Mouse (Mus musculus) left cerebral cortex, postnatal 4 days (tissue): ENCODE measurements around the gene Chd6. TPM values are rescaled to one million over a fixed set of nuclear protein-coding genes. Genes with fewer than 3 reads are reported as not detected.
A peak's percentile ranks its signal among the peaks of the same experiment; 100 is the strongest.

Experiments
- DNase-seq: peaks from one replicate; pipeline ENCODE4 v3.0.0-alpha.2; 2022
- intact Hi-C: fragments of 180-260 bp; cut with DNase I; formaldehyde crosslinking; loops from one replicate; pipeline ENCODE4 v1.15.1; 2025
- total RNA-seq, 2 experiments: library from RNA; stranded (reverse); gene quantifications; 2 replicates each; pipeline ENCODE4 v1.2.3; 2021

The Chd6 gene
- 10 to 100 TPM; 59.1 to 66.4 TPM for total RNA-seq

GRCm38 (mm10) chr2:161108933-161109371, at the start of gene Chd6:
Gene Chd6 (minus strand): TSS chr2:161109075.
- intact Hi-C loops: loop anchor here (5.0 kb wide), 1 partner anchor 62 kb away; no protein-coding TSS in a partner anchor
- peak; percentile 99 for DNase-seq

- DNase-seq: no peak
- intact Hi-C loops: no loop called here
These were observed 41.3 kb upstream of the Chd6 start for GRCm38 (mm10) chr2:161150004-161150842.

GRCm38 (mm10) chr2:161148428-161149020, 39.6 kb upstream of the Chd6 start:
- no peak for DNase-seq
- intact Hi-C loops: no loop called here

GRCm38 (mm10) chr2:161147656-161148427, 39.0 kb upstream of the Chd6 start:
- DNase-seq: peak; percentile 63
- intact Hi-C loops: no loop called here

- intact Hi-C loops: no loop called here
- DNase-seq: no peak
These were observed 35.9 kb upstream of the Chd6 start for GRCm38 (mm10) chr2:161144799-161145198.

GRCm38 (mm10) chr2:161138672-161139536, 30.0 kb upstream of the Chd6 start:
- intact Hi-C loops: no loop called here
- no peak for DNase-seq

- DNase-seq: no peak
- intact Hi-C loops: no loop called here
These were observed 28.1 kb upstream of the Chd6 start for GRCm38 (mm10) chr2:161136999-161137398.

- intact Hi-C loops: no loop called here
- DNase-seq: peak; percentile 32
These were observed 19.7 kb upstream of the Chd6 start for GRCm38 (mm10) chr2:161128367-161129111.

GRCm38 (mm10) chr2:161112011-161112410, 3.1 kb upstream of the Chd6 start:
- intact Hi-C loops: no loop called here
- DNase-seq: no peak

GRCm38 (mm10) chr2:161109398-161109821, 535 bp upstream of the Chd6 start:
- DNase-seq: no peak
- intact Hi-C loops: loop anchor here (5.0 kb wide), 1 partner anchor 62 kb away; no protein-coding TSS in a partner anchor

GRCm38 (mm10) chr2:161108085-161108927, 569 bp downstream of the Chd6 start:
- intact Hi-C loops: loop anchor here (5.0 kb wide), 1 partner anchor 61 kb away; no protein-coding TSS in a partner anchor

GRCm38 (mm10) chr2:161107236-161107635, 1.6 kb downstream of the Chd6 start:
- peak; percentile 13 for DNase-seq
- intact Hi-C loops: loop anchor here (5.0 kb wide), 1 partner anchor 60 kb away; no protein-coding TSS in a partner anchor

More at GRCm38 (mm10) chr2:161108085-161108927, 569 bp downstream of the Chd6 start:
- peak; percentile 57 for DNase-seq

GRCm38 (mm10) chr2:161103769-161104168, 5.1 kb downstream of the Chd6 start:
- intact Hi-C loops: no loop called here
- no peak for DNase-seq

- intact Hi-C loops: no loop called here
- no peak for DNase-seq
These were observed 6.8 kb downstream of the Chd6 start for GRCm38 (mm10) chr2:161102102-161102501.

GRCm38 (mm10) chr2:161097746-161098145, 11.1 kb downstream of the Chd6 start:
- intact Hi-C loops: no loop called here
- no peak for DNase-seq

GRCm38 (mm10) chr2:161090746-161091405, 18.0 kb downstream of the Chd6 start:
- intact Hi-C loops: no loop called here
- no peak for DNase-seq

GRCm38 (mm10) chr2:161090200-161090599, 18.7 kb downstream of the Chd6 start:
- no peak for DNase-seq
- intact Hi-C loops: no loop called here

GRCm38 (mm10) chr2:161078590-161078989, 30.3 kb downstream of the Chd6 start:
- DNase-seq: no peak
- intact Hi-C loops: no loop called here
